Mouse (Mus musculus): ENCODE results near the gene Krt39. TPM values are rescaled to one million over a fixed set of nuclear protein-coding genes. Genes with fewer than 3 reads are reported as not detected.

Gene Krt39
- not detected in 2 replicates for total RNA-seq (2017)

DNA sequence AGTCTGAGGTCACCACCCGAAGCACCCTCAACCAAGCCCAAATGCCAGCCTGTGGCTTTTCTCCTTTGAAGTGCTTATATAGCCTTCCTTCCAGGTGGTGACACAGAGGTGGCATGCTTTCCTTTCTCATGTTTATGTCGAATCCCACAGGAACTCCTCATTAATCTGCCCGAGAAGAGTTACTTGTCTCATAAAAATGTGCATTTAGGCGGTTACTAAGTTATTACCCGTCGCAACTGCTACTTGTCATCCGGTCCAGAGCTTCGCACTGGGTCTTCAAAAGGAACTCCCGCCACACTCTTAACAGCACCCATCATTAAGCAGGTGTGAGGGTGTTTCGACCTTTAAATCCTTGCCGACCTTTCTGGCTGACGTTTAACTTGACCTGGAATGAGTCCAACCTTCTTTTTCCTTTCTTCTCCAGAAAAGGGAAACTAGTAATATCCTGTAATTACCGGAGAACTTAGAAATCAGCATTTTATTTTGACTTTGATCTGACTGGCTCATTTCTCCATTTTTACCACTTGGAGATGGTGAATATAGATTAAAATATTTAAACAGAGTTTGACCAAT is at the start of gene Krt39:
Gene Krt39, minus strand, starts transcription at position 51 of the 573 bp plus-strand sequence.
- no peak for ATAC-seq (replicated peaks; ENCODE audit: low read depth, poor library complexity, severe bottlenecking)

DNA sequence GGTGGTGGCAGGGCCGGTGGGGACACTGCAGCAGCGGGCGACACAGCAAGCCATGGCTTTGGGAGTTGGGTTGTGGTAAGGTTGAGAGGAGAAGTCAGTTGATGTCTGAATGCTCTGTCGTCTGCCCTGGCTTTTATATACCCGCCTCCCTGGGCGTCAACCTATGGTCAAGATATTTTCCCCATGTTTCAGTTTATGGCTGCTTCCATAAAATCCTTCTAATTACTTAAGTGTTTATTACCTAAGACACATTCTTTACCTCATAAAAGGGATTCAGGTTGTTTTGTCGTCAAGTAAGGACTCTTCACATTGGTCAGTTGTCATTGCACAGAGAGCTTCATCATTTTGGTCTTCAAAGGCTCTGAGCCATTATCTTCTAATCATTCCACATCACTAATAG is 45.4 kb upstream of the Krt39 start, which contains the start of gene Krtap3-1:
Gene Krtap3-1, minus strand, starts transcription at position 101 of the 400 bp plus-strand sequence.
- ATAC-seq (replicated peaks; ENCODE audit: low read depth, poor library complexity, severe bottlenecking) = no peak

DNA sequence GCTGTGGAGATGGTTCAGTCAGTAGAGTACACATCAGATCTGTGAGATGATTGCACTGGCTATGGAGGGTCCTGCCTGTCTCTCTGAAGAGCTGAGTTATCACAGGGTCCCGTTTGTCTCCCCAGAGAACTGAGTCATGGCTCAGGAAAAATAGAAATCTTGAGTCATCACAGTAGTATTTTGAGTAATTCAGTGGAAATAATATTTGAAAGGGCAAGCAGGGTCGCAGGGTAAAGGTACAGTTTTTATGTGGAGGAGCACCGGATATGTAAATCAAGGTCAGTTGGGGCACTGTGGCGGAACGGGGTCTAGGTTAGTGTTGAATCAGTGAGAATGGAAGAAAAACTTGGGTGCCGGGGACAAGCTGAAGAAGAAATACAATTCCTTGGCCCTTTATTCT is 41.4 kb upstream of the Krt39 start:
- ATAC-seq (replicated peaks; ENCODE audit: low read depth, poor library complexity, severe bottlenecking) = no peak

DNA sequence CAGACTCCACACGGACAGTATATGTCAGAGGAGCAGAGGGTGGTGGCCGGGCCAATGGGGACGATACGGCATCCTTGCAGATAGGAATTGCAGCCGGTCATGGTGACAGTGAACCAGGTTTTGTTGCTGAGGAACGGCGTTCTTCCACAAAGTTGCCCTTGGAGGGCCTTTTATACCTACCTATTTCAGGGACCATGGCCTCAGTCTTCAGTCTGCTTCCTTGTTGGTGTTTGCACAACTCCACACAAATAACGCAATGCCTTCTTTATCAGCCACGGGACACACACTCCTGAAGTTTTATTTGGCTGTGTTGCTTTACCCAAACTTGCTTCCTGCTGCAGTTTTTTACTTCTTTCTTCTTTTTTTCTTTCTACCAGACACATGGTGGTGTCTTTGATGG is 38.2 kb upstream of the Krt39 start, which contains the start of gene Gm11939:
Gene Gm11939, minus strand, starts transcription at position 101 of the 400 bp plus-strand sequence.
- ATAC-seq (replicated peaks; ENCODE audit: low read depth, poor library complexity, severe bottlenecking) = no peak

DNA sequence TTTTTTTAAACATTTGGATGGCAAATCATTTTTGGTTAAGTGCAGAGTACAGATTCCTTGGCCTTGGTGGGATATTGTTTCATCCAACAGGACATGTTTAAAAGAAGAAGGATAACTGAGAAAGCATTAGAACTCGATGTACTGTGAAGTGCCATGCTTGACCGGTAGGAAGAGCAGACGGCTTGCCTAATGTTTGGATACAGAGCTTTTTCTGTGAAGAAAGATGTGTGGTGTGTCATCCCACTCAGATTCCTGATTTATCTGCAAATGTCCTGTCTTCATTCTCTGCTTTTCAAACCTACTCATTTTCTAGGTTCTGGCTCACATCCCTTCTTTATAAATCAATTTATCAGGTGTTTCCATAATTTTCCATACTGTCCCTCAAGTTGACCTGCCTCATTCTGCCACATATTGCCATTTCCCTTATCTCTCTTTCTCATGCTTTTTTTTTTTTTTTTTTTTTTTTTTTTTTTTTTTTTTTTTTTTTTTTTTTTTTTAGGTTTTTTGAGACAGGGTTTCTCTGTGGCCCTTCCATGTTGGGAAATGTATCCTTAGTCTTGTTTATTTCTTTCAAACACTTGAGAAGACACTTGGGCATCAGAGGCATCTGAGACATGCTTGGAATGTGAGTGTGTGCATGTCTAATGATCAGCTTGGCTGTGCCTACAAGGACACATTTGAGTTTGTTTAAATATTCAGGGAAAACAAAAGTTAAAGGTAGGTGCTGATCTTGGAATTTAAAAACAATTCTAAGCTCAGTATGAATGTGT is 37.0 kb upstream of the Krt39 start:
- ATAC-seq (replicated peaks; ENCODE audit: low read depth, poor library complexity, severe bottlenecking) = no peak

DNA sequence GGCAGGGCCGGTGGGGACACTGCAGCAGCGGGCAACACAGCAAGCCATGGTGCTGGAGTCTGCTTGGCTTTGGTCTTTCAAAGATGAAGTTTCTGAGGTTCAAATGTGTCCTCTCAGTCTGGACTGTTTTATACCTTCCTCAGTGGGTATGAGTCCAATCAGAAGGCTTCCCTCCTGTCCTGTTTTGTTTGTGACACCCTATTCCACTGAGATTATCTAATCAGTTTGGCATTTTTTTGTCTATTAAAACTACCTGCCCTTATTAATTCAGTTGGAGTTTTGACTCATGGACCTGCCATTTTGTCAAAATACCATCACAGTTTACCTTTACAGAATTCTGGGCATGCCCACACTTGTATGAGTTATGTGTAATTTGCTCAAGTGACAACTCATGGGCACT is 35.6 kb upstream of the Krt39 start, which contains the start of gene Krtap3-2:
Gene Krtap3-2, minus strand, starts transcription at position 101 of the 400 bp plus-strand sequence.
- ATAC-seq (replicated peaks; ENCODE audit: low read depth, poor library complexity, severe bottlenecking) = no peak

DNA sequence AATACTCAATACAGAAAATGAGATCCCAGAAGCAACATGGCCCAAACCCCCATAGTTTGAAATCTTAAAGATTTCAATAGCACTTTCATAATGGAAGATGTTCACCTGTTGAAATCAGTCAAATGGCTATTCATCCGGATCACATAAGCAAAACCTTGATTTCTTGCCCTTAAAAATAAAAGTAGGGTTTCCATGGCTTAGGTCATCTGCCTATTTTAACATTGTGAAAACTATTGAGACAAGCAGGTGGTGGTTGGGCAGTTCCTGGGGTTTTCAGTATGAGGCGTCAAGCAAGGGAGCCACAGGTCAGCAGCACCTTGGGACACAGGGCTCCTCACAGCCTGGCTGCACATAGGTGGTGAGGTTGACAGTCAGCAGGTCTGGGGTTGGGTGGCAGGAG is 35.1 kb upstream of the Krt39 start:
- no peak for ATAC-seq (replicated peaks; ENCODE audit: low read depth, poor library complexity, severe bottlenecking)

DNA sequence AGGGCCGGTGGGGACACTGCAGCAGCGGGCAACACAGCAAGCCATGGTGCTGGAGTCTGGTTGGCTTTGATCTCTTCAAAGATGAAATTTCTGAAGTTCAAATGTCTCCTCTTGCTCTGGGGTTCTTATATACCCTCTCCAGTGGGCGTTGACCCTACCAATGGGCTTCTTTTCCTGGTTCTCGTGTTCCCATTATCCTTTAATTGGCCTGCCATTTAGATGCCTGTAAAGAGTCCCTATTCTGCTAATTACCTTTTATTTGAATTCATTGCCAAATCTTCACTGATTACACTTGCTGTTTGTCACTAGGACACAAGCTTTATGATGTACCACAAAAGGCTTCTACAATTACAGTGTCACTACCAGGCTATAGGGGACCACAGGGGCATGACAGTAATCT is 29.6 kb upstream of the Krt39 start, which contains the start of gene Krtap3-3:
Gene Krtap3-3, minus strand, starts transcription at position 101 of the 400 bp plus-strand sequence.
- no peak for ATAC-seq (replicated peaks; ENCODE audit: low read depth, poor library complexity, severe bottlenecking)

DNA sequence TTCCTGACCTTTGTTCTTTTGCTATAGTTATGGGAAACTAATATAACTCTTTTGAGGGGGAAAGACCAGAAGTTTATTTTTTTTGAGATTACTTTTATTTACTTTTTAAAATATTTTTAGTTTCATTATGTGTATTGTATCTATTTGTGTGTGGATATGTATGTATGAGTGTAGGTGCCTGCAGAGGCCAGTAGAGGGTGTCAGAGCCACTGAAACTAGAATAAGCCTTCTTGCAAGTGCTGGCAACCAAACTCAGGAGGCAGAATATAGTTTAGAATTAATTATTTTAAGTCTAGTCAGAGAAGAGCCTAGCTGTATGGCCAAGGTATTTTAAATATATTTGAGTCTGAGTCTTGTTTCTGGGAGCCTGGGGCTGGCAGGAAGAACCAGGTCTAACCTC is 26.8 kb upstream of the Krt39 start:
- no peak for ATAC-seq (replicated peaks; ENCODE audit: low read depth, poor library complexity, severe bottlenecking)

DNA sequence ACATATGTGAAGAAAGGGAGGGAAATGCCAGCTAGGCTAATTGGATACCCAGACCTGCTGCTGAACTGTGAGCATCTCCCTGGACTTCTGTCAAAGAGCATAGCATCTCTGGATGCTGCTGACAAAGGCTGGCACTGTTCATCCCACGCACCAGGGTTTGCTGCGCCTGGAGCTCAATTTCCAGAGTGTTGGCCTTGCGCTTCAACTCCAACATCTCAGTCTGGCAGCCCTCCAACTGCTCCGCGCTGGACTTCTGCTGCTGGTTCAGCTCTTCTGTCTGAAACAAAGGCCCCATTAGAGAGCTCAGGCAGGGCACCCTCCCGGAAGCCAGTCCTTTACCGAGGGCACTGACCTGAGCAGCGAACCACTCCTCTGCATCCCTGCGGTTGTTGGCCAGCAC is 18.6 kb upstream of the Krt39 start:
- ATAC-seq (replicated peaks; ENCODE audit: low read depth, poor library complexity, severe bottlenecking) = no peak

DNA sequence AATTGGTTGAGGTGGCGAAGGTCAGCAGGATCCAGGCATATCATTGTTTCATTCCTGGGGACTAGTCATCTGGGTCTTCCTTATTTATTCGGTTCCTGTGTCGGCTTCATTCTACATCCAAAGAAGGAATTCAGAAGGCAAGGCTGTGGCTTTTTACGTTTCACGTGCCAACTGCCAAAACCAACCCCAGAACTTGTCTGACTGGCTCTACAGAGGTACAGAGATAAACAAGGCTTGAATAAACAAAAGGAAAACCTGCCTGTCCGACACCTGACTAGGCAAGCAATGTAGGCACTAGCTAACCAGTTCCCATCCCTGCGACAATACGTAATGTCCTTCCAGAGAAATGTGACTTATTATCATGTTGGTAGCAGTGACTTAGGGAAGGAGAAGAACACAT is 7.0 kb downstream of the Krt39 start:
- ATAC-seq (replicated peaks; ENCODE audit: low read depth, poor library complexity, severe bottlenecking) = no peak

DNA sequence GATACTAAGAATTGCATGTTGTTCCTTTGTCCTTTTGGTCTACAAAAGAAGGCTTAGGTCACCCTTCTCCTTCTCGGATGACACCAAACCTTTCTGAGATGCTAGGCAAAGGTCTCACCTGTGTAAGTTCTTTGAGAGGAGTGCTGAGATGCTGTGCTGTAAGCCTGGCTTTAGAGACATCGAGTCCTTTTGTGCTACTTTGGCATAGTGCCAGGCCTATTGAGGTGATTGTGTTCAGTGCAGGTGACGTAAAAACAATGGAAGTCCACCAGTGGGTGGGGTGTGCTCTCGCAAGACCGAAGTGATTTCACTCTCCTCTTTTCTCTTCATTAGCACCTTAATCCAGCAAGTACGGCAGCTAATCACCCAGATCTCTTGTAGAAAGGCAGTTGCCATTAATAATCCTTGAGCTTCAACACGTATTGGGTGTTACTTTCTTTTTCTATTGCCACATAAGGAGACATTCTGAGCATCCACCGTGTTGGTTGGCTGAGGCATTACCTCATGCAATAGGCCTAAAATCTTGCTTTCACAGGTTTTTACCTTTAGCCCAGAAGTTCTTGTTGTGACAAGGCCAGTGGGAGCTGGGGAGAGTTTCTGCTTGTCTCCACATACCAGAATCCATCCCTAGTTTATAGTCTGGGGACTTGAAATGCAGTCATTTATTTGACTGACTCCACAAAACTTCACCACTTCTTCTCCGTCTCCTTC is 20.9 kb downstream of the Krt39 start:
- ATAC-seq (replicated peaks; ENCODE audit: low read depth, poor library complexity, severe bottlenecking) = no peak

DNA sequence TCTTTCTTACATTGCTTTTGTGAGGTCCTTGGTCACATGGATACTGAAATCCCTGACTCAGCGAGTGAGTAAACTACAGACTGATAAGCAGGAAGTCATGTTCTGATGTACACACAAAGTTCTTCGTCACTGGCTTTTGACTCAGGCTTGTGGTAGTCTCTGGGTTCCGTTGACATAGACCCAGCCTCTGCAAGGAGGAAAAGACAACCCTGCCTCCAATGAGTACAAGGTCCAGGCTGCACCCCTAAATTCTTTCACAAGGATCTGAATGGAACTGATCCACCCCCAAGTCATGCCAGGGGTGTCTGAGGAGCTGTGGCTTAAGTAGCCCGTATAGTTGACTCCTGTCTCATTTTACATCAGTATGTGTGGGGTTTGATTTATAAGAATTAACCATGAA is 24.7 kb downstream of the Krt39 start:
- ATAC-seq (replicated peaks; ENCODE audit: low read depth, poor library complexity, severe bottlenecking) = no peak

DNA sequence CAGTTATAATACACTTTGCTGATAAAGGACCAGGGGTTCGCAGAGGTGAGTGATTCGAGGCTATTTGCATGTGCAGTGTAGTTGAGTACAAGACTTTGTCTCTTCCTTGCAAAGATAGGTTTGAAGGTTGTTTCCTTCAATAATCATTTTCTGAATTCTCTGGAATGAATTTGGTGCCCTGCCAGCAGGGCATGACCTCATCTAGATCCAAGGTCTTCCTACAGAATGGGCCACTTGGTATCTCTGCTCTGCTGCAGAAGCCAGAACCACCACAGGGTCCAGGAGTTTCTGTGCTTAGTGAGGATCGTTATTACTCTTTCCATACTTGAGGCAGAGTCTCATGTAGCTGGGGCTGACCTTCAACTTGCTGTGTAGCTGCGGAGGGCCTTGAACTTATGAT is 26.4 kb downstream of the Krt39 start:
- no peak for ATAC-seq (replicated peaks; ENCODE audit: low read depth, poor library complexity, severe bottlenecking)

DNA sequence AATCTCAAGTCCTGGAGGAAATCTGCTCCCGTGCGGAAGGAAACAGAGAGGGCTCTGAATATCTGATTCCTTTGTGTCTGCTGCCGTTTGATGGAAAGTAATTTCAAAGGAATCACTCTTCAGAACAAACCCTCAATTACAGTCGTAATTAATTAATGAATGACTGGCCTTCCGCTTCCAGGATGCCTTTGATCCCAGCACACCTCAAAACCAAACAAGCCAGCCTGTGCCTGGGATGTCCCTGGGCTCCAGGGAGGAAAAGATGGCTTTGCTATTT is 27.6 kb downstream of the Krt39 start:
- ATAC-seq (replicated peaks; ENCODE audit: low read depth, poor library complexity, severe bottlenecking) = no peak

DNA sequence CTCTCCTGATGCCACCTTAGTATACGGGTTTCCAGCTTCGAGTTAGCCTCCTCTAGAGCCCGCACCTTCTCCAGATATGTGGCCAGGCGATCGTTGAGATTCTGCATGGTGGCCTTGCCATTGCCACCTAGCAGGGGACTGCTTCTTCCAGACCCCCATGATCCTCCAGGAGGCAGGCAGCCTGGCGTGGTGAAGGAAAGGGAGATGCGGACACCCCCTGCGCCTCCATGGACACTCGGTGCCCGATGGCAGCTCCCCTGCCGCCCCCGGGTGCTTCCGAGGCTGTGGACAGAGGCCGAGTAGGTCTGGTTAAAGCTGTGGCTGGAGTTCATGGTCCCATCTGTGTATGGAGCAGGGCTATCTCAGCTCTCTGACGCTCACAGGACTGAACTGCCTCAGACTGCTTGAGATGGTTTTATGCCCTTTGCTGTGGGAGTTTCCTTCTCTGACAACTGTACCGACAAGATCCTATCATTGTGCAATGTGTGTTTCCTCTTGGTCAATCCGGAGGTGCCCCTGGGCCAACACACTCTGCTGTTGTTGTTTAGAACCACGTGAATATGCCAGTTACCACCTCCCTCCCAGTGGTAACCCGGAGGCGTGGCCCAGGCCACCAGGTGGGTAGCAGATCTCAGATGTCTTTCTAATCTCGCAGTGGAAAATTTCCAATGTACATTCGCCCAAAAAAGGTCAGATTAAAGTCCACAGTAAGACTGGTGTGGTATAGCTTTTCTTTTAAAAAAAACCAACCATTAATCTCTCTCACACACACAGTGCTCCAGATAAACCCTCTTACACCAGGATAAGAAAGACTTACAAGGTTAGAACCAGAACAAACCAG is 28.2 kb downstream of the Krt39 start, which contains the start of gene Krt23:
Gene Krt23, minus strand, starts transcription at position 405 of the 841 bp plus-strand sequence.
- ATAC-seq (replicated peaks; ENCODE audit: low read depth, poor library complexity, severe bottlenecking) = no peak

DNA sequence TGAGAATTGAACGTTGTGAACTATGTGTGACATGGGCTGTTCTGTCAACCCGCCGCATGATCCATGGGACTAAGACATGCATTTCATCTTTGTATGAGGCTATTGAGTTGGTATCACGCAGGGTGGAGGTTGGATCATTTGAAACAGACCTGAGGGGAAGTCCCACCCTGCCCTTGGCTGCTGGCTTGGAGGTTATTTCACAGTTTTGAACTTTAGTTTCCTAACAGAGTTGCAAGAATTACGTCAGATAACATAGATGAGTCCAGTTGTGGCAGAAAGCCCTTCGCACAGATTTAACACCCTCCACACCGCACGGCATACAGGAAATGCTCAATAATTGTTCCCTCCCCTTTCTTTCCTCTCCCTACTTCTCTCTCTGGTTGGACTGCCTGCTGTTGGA is 30.1 kb downstream of the Krt39 start:
- no peak for ATAC-seq (replicated peaks; ENCODE audit: low read depth, poor library complexity, severe bottlenecking)

DNA sequence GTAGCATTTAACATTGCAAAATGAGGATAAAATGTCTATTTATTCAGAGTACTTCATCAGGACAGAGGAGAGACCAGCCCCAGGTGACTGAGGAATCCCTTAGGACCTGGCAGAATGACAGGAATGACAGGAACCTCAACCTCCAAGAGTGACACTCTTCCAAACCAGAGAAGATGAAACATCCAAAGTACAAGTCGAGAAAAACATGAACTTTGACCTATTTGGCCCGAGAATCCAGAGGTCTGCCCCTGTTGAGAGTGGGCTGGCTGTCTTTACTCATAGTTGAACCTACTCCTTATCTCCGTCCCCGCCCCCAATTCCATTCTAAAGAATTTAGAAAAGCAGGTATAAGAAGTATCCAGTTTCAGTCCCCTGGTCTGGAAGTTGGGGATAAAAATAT is 30.5 kb downstream of the Krt39 start:
- ATAC-seq (replicated peaks; ENCODE audit: low read depth, poor library complexity, severe bottlenecking) = no peak

DNA sequence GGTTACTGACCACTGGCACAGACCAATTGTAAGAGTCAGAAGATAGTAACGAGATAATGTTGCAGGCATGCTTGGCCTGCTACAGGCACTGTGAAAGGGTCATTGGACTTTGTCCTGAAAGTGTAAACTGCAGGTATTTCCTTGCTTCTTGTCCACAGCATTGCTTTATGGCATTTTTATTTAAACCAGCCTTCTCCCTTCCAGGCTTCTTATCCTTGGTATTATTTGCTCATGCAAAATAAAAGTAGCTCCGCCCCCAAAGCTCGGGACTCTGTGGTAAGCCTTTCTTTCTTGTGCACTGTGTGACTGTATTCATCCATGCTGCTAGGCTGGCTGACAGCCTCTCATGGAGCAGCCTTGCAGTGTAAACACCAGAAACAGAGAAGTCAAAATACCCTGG is 31.9 kb downstream of the Krt39 start:
- ATAC-seq (replicated peaks; ENCODE audit: low read depth, poor library complexity, severe bottlenecking) = no peak

DNA sequence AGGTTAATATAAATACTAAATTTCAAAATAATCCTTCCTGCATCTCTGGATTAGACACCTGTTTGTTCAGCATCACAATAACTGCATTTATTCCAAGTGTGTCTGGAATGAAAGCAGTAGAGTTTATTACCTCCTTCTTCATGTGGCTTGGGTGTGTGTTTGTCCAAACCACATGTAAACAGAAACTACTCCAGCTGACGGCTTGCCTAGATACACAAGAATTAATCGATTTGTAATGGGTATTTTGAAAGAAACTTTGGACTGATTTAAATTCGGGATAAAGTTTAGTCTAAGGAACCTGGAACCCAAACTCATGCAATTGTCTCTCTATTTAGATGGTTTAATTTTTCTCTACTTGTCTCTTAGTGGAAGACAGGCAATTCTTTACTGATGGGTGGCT is 46.2 kb downstream of the Krt39 start:
- no peak for ATAC-seq (replicated peaks; ENCODE audit: low read depth, poor library complexity, severe bottlenecking)
